Mouse (Mus musculus) heart, embryonic 13.5 days (tissue): ENCODE measurements around the gene Supt4a. TPM values are rescaled to one million over a fixed set of nuclear protein-coding genes. Genes with fewer than 3 reads are reported as not detected.

Source experiments
- ATAC-seq: fragments of 200-750 bp; cut with Nextera tagmentation; 2 replicates; pipeline ENCODE4 v1.8.0; 2017; ENCODE audit warnings: moderate TSS enrichment; ENCODE audit not compliant: insufficient number of reproducible peaks, low FRiP score, low TSS enrichment; ENCODE audit errors: extremely low read depth
- H3K27ac ChIP-seq: fragments of 300-500 bp; sonication (generic); replicated peaks from 2 replicates; pipeline ENCODE4 v1.5.1; 2015; ENCODE audit warnings: moderate library complexity, mild to moderate bottlenecking, inconsistent platforms
- H3K27me3 ChIP-seq: fragments of 300-500 bp; sonication (generic); replicated peaks from 2 replicates; pipeline ENCODE4 v1.6.1; 2015; ENCODE audit warnings: mild to moderate bottlenecking, inconsistent platforms
- H3K36me3 ChIP-seq: fragments of 300-500 bp; sonication (generic); 2 replicates; pipeline ENCODE4 v1.6.1; 2015; ENCODE audit warnings: mild to moderate bottlenecking, inconsistent platforms
- H3K4me1 ChIP-seq: fragments of 300-500 bp; sonication (generic); 2 replicates; pipeline ENCODE4 v1.6.1; 2015; ENCODE audit warnings: inconsistent platforms
- H3K4me2 ChIP-seq: fragments of 300-500 bp; sonication (generic); 2 replicates; pipeline ENCODE4 v1.6.1; 2015; ENCODE audit warnings: inconsistent platforms, mild to moderate bottlenecking, moderate library complexity
- H3K4me3 ChIP-seq: fragments of 300-500 bp; sonication (generic); 2 replicates; pipeline ENCODE4 v1.5.1; 2015; ENCODE audit warnings: moderate library complexity, mild to moderate bottlenecking, inconsistent platforms
- H3K9ac ChIP-seq: fragments of 300-500 bp; sonication (generic); 2 replicates; pipeline ENCODE4 v1.6.1; 2015; ENCODE audit warnings: inconsistent platforms, mild to moderate bottlenecking, moderate library complexity
- H3K9me3 ChIP-seq: fragments of 300-500 bp; sonication (generic); 2 replicates; pipeline ENCODE4 v1.6.1; 2016; ENCODE audit warnings: inconsistent platforms
- WGBS: fragments of 180-500 bp; shearing (Covaris S2); methylation state at CpG from one replicate; pipeline ENCODE4 v1.1.7; 2015; ENCODE audit warnings: mixed read lengths; 5-methylcytosine and 5-hydroxymethylcytosine counted together
- polyA plus RNA-seq: library from polyadenylated mRNA; unstranded; fragments of >200 nt; fragmentation: Nextera tagmentation; extraction: Ambion mirVana; gene quantifications from 2 replicates; pipeline ENCODE4 v1.2.1, GENCODE M21; 2015

Gene Supt4a
- polyA plus RNA-seq, 1 experiment from 2014 or later, result 104 TPM

- no peak overlapping the region for H3K4me3 ChIP-seq
- no peak overlapping the region for H3K9ac ChIP-seq
- whole genome bisulfite sequencing, result 71% methylated on average over 1 of the region's 1 CpGs
- peaks cover 29% of the 10 kb centered on the region; the same call in 1 of the 2 replicates for H3K27me3 ChIP-seq
- peaks cover 17% of the 10 kb centered on the region for H3K4me1 ChIP-seq
- no peaks in the 10 kb centered on the region for H3K9me3 ChIP-seq
- H3K4me2 ChIP-seq, result peak overlapping the region; percentile 55; the same call in 1 of the 2 replicates
- ATAC-seq, result no peak
- no peak overlapping the region for H3K27ac ChIP-seq
- H3K36me3 ChIP-seq, result no peaks in the 10 kb centered on the region
Observed at GRCm38 (mm10) chr11:87752307-87752706, 15.0 kb downstream of the Supt4a start.

GRCm38 (mm10) chr11:87753255-87753654, 15.9 kb downstream of the Supt4a start:
- H3K4me1 ChIP-seq, result peaks cover 17% of the 10 kb centered on the region
- ATAC-seq, result no peak
- H3K9me3 ChIP-seq, result no peaks in the 10 kb centered on the region
- no peak overlapping the region for H3K9ac ChIP-seq
- H3K27ac ChIP-seq, result no peak overlapping the region
- H3K4me3 ChIP-seq, result no peak overlapping the region
- WGBS, result 70% methylated on average over 8 of the region's 8 CpGs
- peaks cover 25% of the 10 kb centered on the region for H3K27me3 ChIP-seq
- H3K36me3 ChIP-seq, result no peaks in the 10 kb centered on the region
- H3K4me2 ChIP-seq, result no peak overlapping the region

- 68% methylated on average over 5 of the region's 5 CpGs for WGBS
- H3K27ac ChIP-seq, result no peak overlapping the region
- H3K4me1 ChIP-seq, result peaks cover 10% of the 10 kb centered on the region
- H3K9ac ChIP-seq, result no peak overlapping the region
- H3K4me3 ChIP-seq, result no peak overlapping the region
- H3K9me3 ChIP-seq, result no peaks in the 10 kb centered on the region
- peaks cover 25% of the 10 kb centered on the region for H3K27me3 ChIP-seq
- no peaks in the 10 kb centered on the region for H3K36me3 ChIP-seq
- no peak for ATAC-seq
- no peak overlapping the region for H3K4me2 ChIP-seq
Observed at GRCm38 (mm10) chr11:87753891-87754501, 16.6 kb downstream of the Supt4a start.

- H3K27ac ChIP-seq, result no peak overlapping the region
- H3K27me3 ChIP-seq, result peaks cover 25% of the 10 kb centered on the region
Observed at GRCm38 (mm10) chr11:87754603-87755002, 17.3 kb downstream of the Supt4a start.

GRCm38 (mm10) chr11:87755360-87756017, 18.1 kb downstream of the Supt4a start:
- 0 out of 2 replicates have a peak, but pooled peaks have one; percentile 58 for ATAC-seq
- H3K9ac ChIP-seq, result peak overlapping the region; percentile 58; the same call in 1 of the 2 replicates
- H3K27me3 ChIP-seq, result peaks cover 25% of the 10 kb centered on the region
- peaks cover 5% of the 10 kb centered on the region for H3K4me1 ChIP-seq
- H3K36me3 ChIP-seq, result no peaks in the 10 kb centered on the region
- H3K4me3 ChIP-seq, result peak overlapping the region; percentile 38
- peak overlapping the region; percentile 42 for H3K4me2 ChIP-seq
- no peak overlapping the region; the same call in 1 of the 2 replicates for H3K27ac ChIP-seq
- WGBS, result 54% methylated on average over 17 of the region's 17 CpGs
- H3K9me3 ChIP-seq, result no peaks in the 10 kb centered on the region

More at GRCm38 (mm10) chr11:87754603-87755002, 17.3 kb downstream of the Supt4a start:
- Histone ChIP-seq H3K9ac (no peak overlapping the region), H3K4me2 (peak overlapping the region; percentile 42), H3K4me1 (peaks cover 5% of the 10 kb centered on the region), H3K36me3 (no peaks in the 10 kb centered on the region), H3K4me3 (no peak overlapping the region), H3K9me3 (no peaks in the 10 kb centered on the region)
- WGBS, result 54% methylated on average over 5 of the region's 5 CpGs
- no peak for ATAC-seq

GRCm38 (mm10) chr11:87756251-87756820, 19.0 kb downstream of the Supt4a start:
- 75% methylated on average over 15 of the region's 15 CpGs for WGBS
- Histone ChIP-seq H3K27ac (peak overlapping the region; percentile 38; the same call in 1 of the 2 replicates), H3K4me2 (peak overlapping the region; percentile 43), H3K9ac (peak overlapping the region; percentile 37; the same call in 1 of the 2 replicates), H3K36me3 (no peaks in the 10 kb centered on the region), H3K4me1 (peaks cover 5% of the 10 kb centered on the region), H3K27me3 (peaks cover 33% of the 10 kb centered on the region), H3K9me3 (no peaks in the 10 kb centered on the region), H3K4me3 (peak overlapping the region; percentile 38)
- peak; percentile 62; the same call in 1 of the 2 replicates for ATAC-seq

- Histone ChIP-seq H3K27me3 (peaks cover 42% of the 10 kb centered on the region), H3K36me3 (no peaks in the 10 kb centered on the region), H3K4me1 (peaks cover 5% of the 10 kb centered on the region), H3K9me3 (no peaks in the 10 kb centered on the region), H3K4me3 (peak overlapping the region; percentile 38), H3K9ac (no peak overlapping the region; the same call in 1 of the 2 replicates), H3K27ac (peak overlapping the region; percentile 38; the same call in 1 of the 2 replicates), H3K4me2 (peak overlapping the region; percentile 43)
- ATAC-seq, result no peak
- WGBS, result 72% methylated on average over 25 of the region's 25 CpGs
Observed at GRCm38 (mm10) chr11:87757001-87757954, 19.9 kb downstream of the Supt4a start.

GRCm38 (mm10) chr11:87758161-87758911, 21.0 kb downstream of the Supt4a start:
- H3K27ac ChIP-seq, result no peak overlapping the region
- no peak overlapping the region for H3K4me2 ChIP-seq
- H3K4me1 ChIP-seq, result peaks cover 8% of the 10 kb centered on the region
- ATAC-seq, result no peak
- no peaks in the 10 kb centered on the region for H3K9me3 ChIP-seq
- no peak overlapping the region for H3K4me3 ChIP-seq
- no peaks in the 10 kb centered on the region for H3K36me3 ChIP-seq
- no peak overlapping the region for H3K9ac ChIP-seq
- H3K27me3 ChIP-seq, result peaks cover 53% of the 10 kb centered on the region
- WGBS, result 73% methylated on average over 7 of the region's 7 CpGs

GRCm38 (mm10) chr11:87758957-87759608, 21.7 kb downstream of the Supt4a start:
- Histone ChIP-seq H3K9ac (no peak overlapping the region), H3K4me2 (no peak overlapping the region), H3K27ac (no peak overlapping the region), H3K9me3 (no peaks in the 10 kb centered on the region), H3K4me3 (no peak overlapping the region), H3K27me3 (peaks cover 60% of the 10 kb centered on the region), H3K4me1 (peaks cover 15% of the 10 kb centered on the region), H3K36me3 (no peaks in the 10 kb centered on the region)
- 70% methylated on average over 4 of the region's 4 CpGs for WGBS
- no peak for ATAC-seq

GRCm38 (mm10) chr11:87759609-87760005, 22.3 kb downstream of the Supt4a start:
- Histone ChIP-seq H3K9ac (no peak overlapping the region), H3K4me1 (peaks cover 17% of the 10 kb centered on the region), H3K27ac (no peak overlapping the region), H3K4me2 (no peak overlapping the region), H3K36me3 (no peaks in the 10 kb centered on the region), H3K4me3 (no peak overlapping the region), H3K27me3 (peaks cover 65% of the 10 kb centered on the region), H3K9me3 (no peaks in the 10 kb centered on the region)
- WGBS, result 7% methylated on average over 3 of the region's 3 CpGs
- ATAC-seq, result no peak
